Mouse (Mus musculus): ENCODE measurements around the gene Kif11. TPM values are rescaled to one million over a fixed set of nuclear protein-coding genes. Genes with fewer than 3 reads are reported as not detected.

Gene Kif11
- polyA plus RNA-seq, 1 experiment from 2014 or later, result 10.2 TPM

GRCm38 (mm10) chr19:37455961-37456360 lies 79.8 kb downstream of the Kif11 start:
- Histone ChIP-seq H3K9ac (no peak overlapping the region), H3K9me3 (0 out of 2 replicates have a peak, but pooled peaks cover 3% of the 10 kb centered on the region), H3K4me2 (no peak overlapping the region), H3K4me1 (replicated peaks) (no peaks in the 10 kb centered on the region), H3K4me3 (no peak overlapping the region), H3K27ac (replicated peaks) (no peak overlapping the region), H3K36me3 (no peaks in the 10 kb centered on the region), H3K27me3 (no peaks in the 10 kb centered on the region)
- WGBS, result 100% methylated on average over 1 of the region's 1 CpGs
- ATAC-seq (ENCODE audit: low read depth), result no peak

- no peak for ATAC-seq (ENCODE audit: low read depth)
- no peaks in the 10 kb centered on the region for H3K4me1 ChIP-seq (replicated peaks)
- no peaks in the 10 kb centered on the region for H3K36me3 ChIP-seq
- H3K9ac ChIP-seq, result no peak overlapping the region
- H3K9me3 ChIP-seq, result 0 out of 2 replicates have a peak, but pooled peaks cover 4% of the 10 kb centered on the region
- H3K4me3 ChIP-seq, result no peak overlapping the region
- H3K27me3 ChIP-seq, result no peaks in the 10 kb centered on the region
- H3K4me2 ChIP-seq, result no peak overlapping the region
- 79% methylated on average over 6 of the region's 6 CpGs for WGBS
- H3K27ac ChIP-seq (replicated peaks), result no peak overlapping the region
Observed at GRCm38 (mm10) chr19:37458013-37458412, 81.8 kb downstream of the Kif11 start.

GRCm38 (mm10) chr19:37466403-37466802 lies 90.2 kb downstream of the Kif11 start:
- Histone ChIP-seq H3K4me3 (no peak overlapping the region), H3K4me2 (no peak overlapping the region), H3K4me1 (replicated peaks) (no peaks in the 10 kb centered on the region), H3K27me3 (no peaks in the 10 kb centered on the region), H3K27ac (replicated peaks) (no peak overlapping the region), H3K9ac (no peak overlapping the region), H3K36me3 (no peaks in the 10 kb centered on the region), H3K9me3 (no peaks in the 10 kb centered on the region)
- ATAC-seq (ENCODE audit: low read depth), result no peak
- 84% methylated on average over 3 of the region's 3 CpGs for WGBS

GRCm38 (mm10) chr19:37466978-37467377 lies 90.8 kb downstream of the Kif11 start:
- WGBS, result 93% methylated on average over 5 of the region's 5 CpGs
- H3K36me3 ChIP-seq, result no peaks in the 10 kb centered on the region
- H3K4me1 ChIP-seq (replicated peaks), result no peaks in the 10 kb centered on the region
- H3K9me3 ChIP-seq, result no peaks in the 10 kb centered on the region
- H3K9ac ChIP-seq, result no peak overlapping the region
- no peak for ATAC-seq (ENCODE audit: low read depth)
- no peak overlapping the region for H3K27ac ChIP-seq (replicated peaks)
- H3K27me3 ChIP-seq, result no peaks in the 10 kb centered on the region
- H3K4me3 ChIP-seq, result no peak overlapping the region
- H3K4me2 ChIP-seq, result no peak overlapping the region

GRCm38 (mm10) chr19:37468841-37469566 lies 92.8 kb downstream of the Kif11 start:
- Histone ChIP-seq H3K4me2 (no peak overlapping the region), H3K27ac (replicated peaks) (no peak overlapping the region), H3K9me3 (no peaks in the 10 kb centered on the region), H3K36me3 (no peaks in the 10 kb centered on the region), H3K4me1 (replicated peaks) (no peaks in the 10 kb centered on the region), H3K27me3 (no peaks in the 10 kb centered on the region), H3K9ac (no peak overlapping the region), H3K4me3 (no peak overlapping the region)
- 53% methylated on average over 6 of the region's 6 CpGs for WGBS
- ATAC-seq (ENCODE audit: low read depth), result no peak

Other genes starting within 250 kb of the Kif11 start
- 130 and 134 TPM in 2 replicates for gene March5, start 168.9 kb upstream of the Kif11 start, polyA plus RNA-seq (2015; fragmentation: Nextera tagmentation; extraction: Ambion mirVana)
- gene Cpeb3, start 167.8 kb upstream of the Kif11 start, polyA plus RNA-seq (2015; fragmentation: Nextera tagmentation; extraction: Ambion mirVana), result 10.4 and 11.2 TPM in 2 replicates
- 35.9 and 37.0 TPM in 2 replicates for gene Ide, start 38.6 kb upstream of the Kif11 start, polyA plus RNA-seq (2015; fragmentation: Nextera tagmentation; extraction: Ambion mirVana)
- 6.6 and 8.3 TPM in 2 replicates for gene Hhex, start 58.4 kb downstream of the Kif11 start, polyA plus RNA-seq (2015; fragmentation: Nextera tagmentation; extraction: Ambion mirVana)
- 14.7 and 16.3 TPM in 2 replicates for gene Exoc6, start 174.0 kb downstream of the Kif11 start, polyA plus RNA-seq (2015; fragmentation: Nextera tagmentation; extraction: Ambion mirVana)